Mouse (Mus musculus) heart, embryonic 15.5 days (tissue): ENCODE measurements around the gene Slc22a15. TPM values are rescaled to one million over a fixed set of nuclear protein-coding genes. Genes with fewer than 3 reads are reported as not detected.

Experiments
- ATAC-seq: fragments of 200-750 bp; cut with Nextera tagmentation; replicated peaks from 2 replicates; pipeline ENCODE4 v1.8.0; 2017; ENCODE audit warnings: low read depth, moderate TSS enrichment; ENCODE audit not compliant: insufficient number of reproducible peaks, insufficient read depth, low FRiP score
- H3K27ac ChIP-seq: fragments of 300-500 bp; sonication (generic); 2 replicates; pipeline ENCODE4 v1.5.1; 2015; ENCODE audit warnings: mild to moderate bottlenecking, inconsistent platforms
- H3K27me3 ChIP-seq: fragments of 300-500 bp; sonication (generic); 2 replicates; pipeline ENCODE4 v1.6.1; 2015; ENCODE audit warnings: inconsistent platforms
- H3K36me3 ChIP-seq: fragments of 300-500 bp; sonication (generic); 2 replicates; pipeline ENCODE4 v1.6.1; 2015; ENCODE audit warnings: mild to moderate bottlenecking, inconsistent platforms
- H3K4me1 ChIP-seq: fragments of 300-500 bp; sonication (generic); replicated peaks from 2 replicates; pipeline ENCODE4 v1.6.1; 2015; ENCODE audit warnings: inconsistent platforms
- H3K4me2 ChIP-seq: fragments of 300-500 bp; sonication (generic); 2 replicates; pipeline ENCODE4 v1.6.1; 2015; ENCODE audit warnings: inconsistent platforms, mild to moderate bottlenecking, moderate library complexity
- H3K4me3 ChIP-seq: fragments of 300-500 bp; sonication (generic); 2 replicates; pipeline ENCODE4 v1.5.1; 2015; ENCODE audit warnings: mild to moderate bottlenecking, inconsistent platforms
- H3K9ac ChIP-seq: fragments of 300-500 bp; sonication (generic); 2 replicates; pipeline ENCODE4 v1.6.1; 2015; ENCODE audit warnings: mild to moderate bottlenecking, inconsistent platforms
- H3K9me3 ChIP-seq: fragments of 300-500 bp; sonication (generic); replicated peaks from 2 replicates; pipeline ENCODE4 v1.6.1; 2016; ENCODE audit warnings: inconsistent platforms
- WGBS: fragments of 180-500 bp; shearing (Covaris S2); methylation state at CpG from one replicate; pipeline ENCODE4 v1.1.7; 2015; ENCODE audit warnings: mixed read lengths; 5-methylcytosine and 5-hydroxymethylcytosine counted together
- polyA plus RNA-seq: library from polyadenylated mRNA; unstranded; fragments of >200 nt; fragmentation: Nextera tagmentation; extraction: Ambion mirVana; gene quantifications from 2 replicates; pipeline ENCODE4 v1.2.1, GENCODE M21; 2015

The Slc22a15 gene
- polyA plus RNA-seq, 1 experiment from 2014 or later = 4.1 TPM

DNA sequence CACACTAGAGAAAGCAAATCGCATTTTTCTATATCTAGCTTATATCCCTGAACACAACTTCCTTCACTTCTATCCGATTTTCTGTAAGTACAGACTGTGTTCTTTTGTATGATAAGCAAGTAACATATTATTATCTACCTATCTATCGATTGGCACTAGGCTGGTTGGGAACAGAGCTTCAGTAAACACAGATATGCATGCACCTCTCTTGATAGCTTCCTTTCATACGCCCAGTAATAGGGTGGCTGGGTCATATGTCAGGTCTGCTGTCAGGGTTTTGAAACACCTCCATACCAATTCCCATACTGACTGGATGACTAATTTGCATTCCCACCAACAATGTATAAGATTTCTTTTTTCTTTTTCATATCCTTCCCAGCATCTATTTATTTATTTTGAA, 16.2 kb upstream of the Slc22a15 start:
- Histone ChIP-seq H3K9me3 (no peaks in the 10 kb centered on the region), H3K27ac (no peak overlapping the region), H3K27me3 (no peaks in the 10 kb centered on the region), H3K4me3 (no peak overlapping the region), H3K4me2 (no peak overlapping the region), H3K4me1 (no peaks in the 10 kb centered on the region), H3K9ac (no peak overlapping the region), H3K36me3 (no peaks in the 10 kb centered on the region)
- 66% methylated on average over 4 of the region's 4 CpGs for WGBS
- ATAC-seq = no peak

DNA sequence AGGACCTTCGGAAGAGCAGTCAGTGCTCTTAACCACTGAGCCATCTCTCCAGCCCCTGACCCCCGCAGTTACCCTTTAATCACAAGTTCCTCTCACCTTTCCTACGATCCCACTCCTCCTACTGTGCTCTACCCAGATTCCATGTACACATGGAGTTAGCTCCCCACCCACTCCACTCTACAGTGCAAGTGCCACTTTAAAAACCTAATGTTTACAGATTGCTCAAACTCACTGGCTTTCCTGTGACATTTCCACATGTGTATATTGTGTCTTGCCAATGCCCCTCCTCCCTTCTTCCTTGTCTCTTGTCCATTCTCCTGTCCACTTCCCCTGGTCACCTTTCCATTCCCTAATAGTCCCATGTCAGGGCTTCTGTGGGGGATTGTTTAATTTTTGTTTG, 15.6 kb upstream of the Slc22a15 start:
- H3K27ac ChIP-seq = no peak overlapping the region
- no peaks in the 10 kb centered on the region for H3K9me3 ChIP-seq
- no peaks in the 10 kb centered on the region for H3K4me1 ChIP-seq
- no peak overlapping the region for H3K4me3 ChIP-seq
- ATAC-seq = no peak
- H3K9ac ChIP-seq = no peak overlapping the region
- H3K4me2 ChIP-seq = no peak overlapping the region
- H3K27me3 ChIP-seq = no peaks in the 10 kb centered on the region
- WGBS = 80% methylated on average over 3 of the region's 3 CpGs
- no peaks in the 10 kb centered on the region for H3K36me3 ChIP-seq

DNA sequence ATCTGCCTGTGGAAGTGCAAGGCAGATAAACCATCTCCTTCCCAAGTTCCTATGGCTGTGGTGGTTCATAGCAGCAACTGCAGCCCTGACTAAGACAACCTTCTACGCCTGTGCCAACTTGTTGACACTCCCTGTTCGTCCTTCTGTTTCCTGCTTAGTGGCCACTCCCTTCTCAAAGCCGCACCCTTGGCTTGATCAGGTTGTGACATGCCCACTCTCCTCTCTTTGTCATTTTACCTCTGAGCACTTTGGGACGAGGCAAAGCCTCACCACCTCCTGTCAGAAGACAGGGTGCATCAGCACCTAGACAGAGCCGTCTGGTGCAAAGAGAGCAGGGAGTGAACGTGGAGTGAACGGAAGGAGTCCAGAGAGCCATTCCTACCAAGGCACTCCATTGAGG, 14.9 kb upstream of the Slc22a15 start:
- no peaks in the 10 kb centered on the region for H3K36me3 ChIP-seq
- no peaks in the 10 kb centered on the region for H3K4me1 ChIP-seq
- ATAC-seq = no peak
- no peak overlapping the region for H3K4me3 ChIP-seq
- H3K27ac ChIP-seq = no peak overlapping the region
- H3K9me3 ChIP-seq = no peaks in the 10 kb centered on the region
- 65% methylated on average over 7 of the region's 7 CpGs for WGBS
- H3K4me2 ChIP-seq = no peak overlapping the region
- no peak overlapping the region for H3K9ac ChIP-seq
- H3K27me3 ChIP-seq = no peaks in the 10 kb centered on the region

DNA sequence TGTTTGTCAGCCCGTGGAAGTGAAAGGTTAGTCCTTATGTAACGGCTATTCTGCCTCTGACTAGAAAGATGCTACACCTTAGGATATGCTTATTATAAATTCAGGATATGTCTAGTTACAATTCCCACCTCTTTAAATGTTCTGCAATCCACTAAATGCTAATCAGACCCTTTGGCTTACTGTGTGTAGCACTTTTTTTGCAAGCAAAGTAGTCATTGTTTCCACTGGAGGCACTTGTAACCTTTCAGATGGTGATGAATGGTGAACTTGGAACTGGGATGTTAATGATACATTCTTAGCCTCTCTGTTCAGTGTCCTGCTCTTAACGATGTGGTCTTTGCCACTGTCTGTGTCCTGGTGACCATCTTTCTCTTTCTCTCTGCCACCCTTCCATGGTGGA, 12.1 kb upstream of the Slc22a15 start:
- H3K9ac ChIP-seq = no peak overlapping the region
- H3K4me2 ChIP-seq = no peak overlapping the region
- no peaks in the 10 kb centered on the region for H3K9me3 ChIP-seq
- 67% methylated on average over 3 of the region's 3 CpGs for WGBS
- no peak overlapping the region for H3K4me3 ChIP-seq
- H3K27me3 ChIP-seq = no peaks in the 10 kb centered on the region
- no peak for ATAC-seq
- no peaks in the 10 kb centered on the region for H3K4me1 ChIP-seq
- no peak overlapping the region for H3K27ac ChIP-seq
- no peaks in the 10 kb centered on the region for H3K36me3 ChIP-seq

DNA sequence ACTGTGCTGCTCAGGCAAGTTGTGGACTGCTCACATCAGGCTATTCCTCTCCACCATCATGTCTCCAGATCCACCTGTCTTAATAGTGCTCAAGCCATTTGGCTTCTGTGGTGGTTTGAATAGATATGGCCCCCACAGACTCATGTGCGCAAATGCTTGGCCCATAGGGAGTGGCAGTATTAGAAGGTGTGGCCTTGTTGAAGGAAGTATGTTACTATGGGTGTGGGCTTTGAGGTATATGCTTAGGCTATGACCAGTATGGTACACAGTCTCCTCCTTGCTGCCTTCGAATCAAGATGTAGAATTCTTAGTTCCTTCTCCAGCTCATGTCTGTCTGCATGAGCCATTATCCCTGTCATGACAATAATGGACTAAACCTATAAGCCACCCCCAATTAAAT, 9.6 kb upstream of the Slc22a15 start:
- Histone ChIP-seq H3K4me1 (peaks cover 4% of the 10 kb centered on the region; the same call in 1 of the 2 replicates), H3K4me3 (no peak overlapping the region), H3K4me2 (no peak overlapping the region), H3K36me3 (no peaks in the 10 kb centered on the region), H3K27me3 (no peaks in the 10 kb centered on the region), H3K9me3 (no peaks in the 10 kb centered on the region), H3K9ac (no peak overlapping the region), H3K27ac (no peak overlapping the region)
- ATAC-seq = no peak
- WGBS = 98% methylated on average over 2 of the region's 2 CpGs

DNA sequence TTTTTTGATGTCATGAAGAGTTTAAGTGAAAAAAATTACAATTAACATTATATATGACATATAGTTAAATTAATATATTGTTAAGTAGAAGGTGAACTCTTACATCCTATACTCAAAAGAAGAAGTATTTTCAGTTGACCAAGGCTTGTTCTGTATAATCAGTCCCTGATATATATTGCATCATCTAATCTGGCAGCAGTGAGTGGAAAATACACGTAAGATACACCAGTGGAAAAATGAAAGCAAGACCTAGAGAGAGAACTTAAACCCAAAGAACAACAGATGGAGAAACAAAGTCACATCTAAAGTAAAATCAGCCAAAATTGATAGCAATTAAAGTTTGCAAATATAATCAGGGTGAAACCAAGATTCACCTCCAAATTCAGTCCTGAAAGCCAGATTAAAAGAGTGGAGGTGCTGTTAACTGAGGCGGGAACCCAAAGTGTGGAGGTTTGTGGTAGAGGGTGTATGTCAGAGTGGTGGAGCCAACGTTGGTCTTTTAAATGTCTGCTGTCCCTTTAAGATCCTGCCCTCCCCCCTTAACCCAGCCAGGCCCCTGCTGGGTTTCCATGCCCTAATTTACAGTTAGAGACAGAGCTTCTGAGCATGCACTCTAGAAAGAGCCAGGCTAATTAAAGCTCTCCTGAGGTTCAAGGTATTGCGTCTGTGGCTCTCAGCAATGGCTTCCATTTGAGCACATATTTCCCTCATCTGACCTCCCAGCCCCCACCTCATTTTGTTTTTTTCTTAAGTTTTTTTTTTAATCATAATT, 5.0 kb upstream of the Slc22a15 start:
- H3K4me3 ChIP-seq = no peak overlapping the region
- WGBS = 38% methylated on average over 4 of the region's 4 CpGs
- H3K9me3 ChIP-seq = no peaks in the 10 kb centered on the region
- no peak overlapping the region for H3K4me2 ChIP-seq
- H3K27me3 ChIP-seq = no peaks in the 10 kb centered on the region
- H3K36me3 ChIP-seq = no peaks in the 10 kb centered on the region
- peaks cover 19% of the 10 kb centered on the region for H3K4me1 ChIP-seq
- ATAC-seq = no peak; the same call in 1 of the 2 replicates
- no peak overlapping the region for H3K27ac ChIP-seq
- no peak overlapping the region for H3K9ac ChIP-seq

DNA sequence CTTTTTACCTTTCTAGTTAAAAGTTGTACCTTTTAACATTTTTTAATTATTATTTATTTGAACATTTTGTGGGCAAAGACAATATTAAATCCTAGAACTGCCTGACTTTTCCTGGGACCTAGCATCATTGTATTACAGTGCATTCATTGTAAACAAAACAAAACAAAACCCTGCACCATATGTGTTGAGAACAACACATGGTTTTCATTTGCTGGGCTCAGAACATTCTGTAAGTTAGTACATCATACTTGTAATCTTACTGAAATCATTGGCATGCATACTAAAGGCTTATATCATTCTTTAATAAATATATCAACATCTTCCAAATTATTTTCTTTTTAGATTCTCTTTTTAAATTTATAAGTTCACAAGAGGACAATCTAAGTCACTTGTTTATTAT, 2.4 kb upstream of the Slc22a15 start:
- ATAC-seq = no peak
- H3K4me2 ChIP-seq = no peak overlapping the region
- no peak overlapping the region for H3K9ac ChIP-seq
- H3K27me3 ChIP-seq = no peaks in the 10 kb centered on the region
- H3K27ac ChIP-seq = no peak overlapping the region
- no peaks in the 10 kb centered on the region for H3K9me3 ChIP-seq
- H3K36me3 ChIP-seq = no peaks in the 10 kb centered on the region
- H3K4me3 ChIP-seq = no peak overlapping the region
- H3K4me1 ChIP-seq = peaks cover 28% of the 10 kb centered on the region

DNA sequence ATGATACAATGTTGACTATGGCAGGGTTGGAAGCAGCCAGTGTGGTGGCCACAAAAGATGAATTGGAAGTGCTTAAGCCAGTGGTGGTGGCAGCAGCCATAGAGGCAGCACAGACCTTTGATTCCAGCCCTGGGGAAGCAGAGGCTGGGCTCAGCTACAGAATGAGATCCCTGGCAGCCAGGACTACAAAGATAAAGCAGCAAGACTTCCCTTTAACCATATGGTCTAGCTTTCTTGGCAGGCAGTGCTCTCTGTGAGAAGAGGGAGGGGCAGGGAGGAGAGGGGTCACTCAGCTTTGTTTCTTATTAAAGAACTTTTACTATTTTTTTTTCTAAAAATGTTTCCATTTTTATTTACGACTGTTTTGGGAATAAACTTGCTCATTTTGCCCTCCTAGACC, 1.4 kb upstream of the Slc22a15 start:
- Histone ChIP-seq H3K27me3 (no peaks in the 10 kb centered on the region), H3K27ac (peak overlapping the region; percentile 62), H3K4me1 (peaks cover 28% of the 10 kb centered on the region), H3K4me3 (no peak overlapping the region), H3K9me3 (no peaks in the 10 kb centered on the region), H3K4me2 (no peak overlapping the region), H3K9ac (no peak overlapping the region), H3K36me3 (no peaks in the 10 kb centered on the region)
- 56% methylated on average over 1 of the region's 1 CpGs for WGBS
- peak; percentile 44 for ATAC-seq

DNA sequence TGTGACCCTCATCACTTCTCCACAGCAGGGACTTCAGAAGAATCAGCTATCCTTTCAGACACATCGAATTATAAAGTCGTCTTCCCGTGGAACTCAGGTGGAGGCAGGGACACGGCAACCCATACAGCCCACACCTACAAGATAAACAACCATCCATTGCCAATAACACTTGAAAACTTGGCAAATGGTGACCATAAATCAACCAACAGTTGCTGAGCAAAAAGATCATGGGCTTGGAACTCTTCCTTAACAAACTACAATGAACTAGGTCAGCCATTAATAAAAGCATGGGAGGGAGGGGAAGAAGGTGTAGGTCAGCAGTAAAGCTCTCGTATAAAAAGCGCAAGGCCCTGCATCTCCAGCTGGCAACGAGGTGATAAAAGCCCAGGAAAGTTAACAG, 1.9 kb downstream of the Slc22a15 start:
- H3K4me3 ChIP-seq = no peak overlapping the region
- H3K4me2 ChIP-seq = no peak overlapping the region
- H3K27me3 ChIP-seq = no peaks in the 10 kb centered on the region
- ATAC-seq = no peak
- no peaks in the 10 kb centered on the region for H3K36me3 ChIP-seq
- no peak overlapping the region for H3K9ac ChIP-seq
- H3K27ac ChIP-seq = no peak overlapping the region
- peaks cover 23% of the 10 kb centered on the region for H3K4me1 ChIP-seq
- WGBS = 72% methylated on average over 7 of the region's 7 CpGs
- H3K9me3 ChIP-seq = no peaks in the 10 kb centered on the region

DNA sequence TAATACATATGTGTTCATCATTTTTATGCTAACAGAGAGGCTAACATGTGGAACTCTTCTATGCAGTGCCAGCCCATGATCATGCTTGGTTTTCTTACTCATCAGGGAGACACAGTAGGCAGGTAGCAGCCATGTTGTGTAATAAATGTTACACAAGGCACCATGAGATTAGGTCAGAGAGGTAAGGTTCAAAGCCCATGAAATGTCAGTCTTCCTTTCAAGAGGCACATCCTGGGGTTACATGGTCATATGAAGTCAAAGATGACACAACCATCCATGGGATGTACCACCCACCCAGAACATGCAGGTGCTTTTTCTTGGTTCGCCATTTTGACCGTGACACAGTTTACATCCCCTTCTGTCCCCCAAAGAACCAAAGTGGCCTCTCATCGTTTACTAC, 5.7 kb downstream of the Slc22a15 start:
- no peak overlapping the region for H3K4me2 ChIP-seq
- no peak overlapping the region for H3K27ac ChIP-seq
- H3K9ac ChIP-seq = no peak overlapping the region
- 89% methylated on average over 3 of the region's 3 CpGs for WGBS
- no peak for ATAC-seq
- no peaks in the 10 kb centered on the region for H3K9me3 ChIP-seq
- H3K4me3 ChIP-seq = no peak overlapping the region
- peaks cover 3% of the 10 kb centered on the region; the same call in 1 of the 2 replicates for H3K36me3 ChIP-seq
- peaks cover 8% of the 10 kb centered on the region for H3K4me1 ChIP-seq
- no peaks in the 10 kb centered on the region for H3K27me3 ChIP-seq

DNA sequence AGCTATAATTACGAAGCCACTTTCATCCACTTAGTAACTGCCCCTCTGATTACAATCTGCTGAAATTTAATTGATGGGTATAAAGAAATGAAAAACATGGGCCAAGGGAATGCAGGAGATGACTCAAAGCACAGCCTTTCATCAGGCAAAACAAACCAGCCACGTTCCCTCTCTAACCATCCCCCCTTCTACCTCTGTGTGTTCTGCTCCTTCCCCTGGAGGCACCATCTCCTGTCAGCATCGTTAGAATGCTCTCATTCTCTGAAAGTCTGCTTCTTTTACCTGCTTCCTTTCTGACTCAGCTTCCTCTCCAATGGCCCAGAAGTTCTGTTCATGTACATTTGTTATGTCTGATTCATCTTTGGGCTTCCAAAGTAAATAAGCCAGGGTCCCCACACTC, 6.6 kb downstream of the Slc22a15 start:
- ATAC-seq = no peak
- Histone ChIP-seq H3K9ac (no peak overlapping the region), H3K4me2 (no peak overlapping the region), H3K36me3 (peaks cover 3% of the 10 kb centered on the region; the same call in 1 of the 2 replicates), H3K27me3 (no peaks in the 10 kb centered on the region), H3K4me1 (no peaks in the 10 kb centered on the region), H3K9me3 (no peaks in the 10 kb centered on the region), H3K27ac (no peak overlapping the region), H3K4me3 (no peak overlapping the region)
- WGBS = 26% methylated on average over 3 of the region's 3 CpGs

DNA sequence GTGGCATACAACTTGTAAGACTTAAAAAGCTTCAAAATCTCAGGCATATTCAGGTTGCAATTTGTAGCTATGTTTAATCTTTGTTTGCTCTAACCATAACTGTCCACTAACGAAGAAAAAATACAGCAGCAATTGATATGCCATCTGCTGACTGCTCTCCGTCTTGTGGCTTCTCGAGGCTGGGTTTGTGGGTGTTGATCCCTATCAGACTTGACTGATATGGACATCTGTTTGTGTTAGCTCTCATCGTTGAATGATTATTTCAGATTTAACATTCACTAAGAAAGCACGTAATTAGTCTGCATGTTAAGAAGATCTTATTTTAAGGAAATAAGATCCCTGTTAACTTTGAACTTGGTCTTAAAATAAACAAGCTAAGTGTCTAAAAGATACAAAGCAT, 7.7 kb downstream of the Slc22a15 start:
- H3K27me3 ChIP-seq = no peaks in the 10 kb centered on the region

More for the DNA sequence above, 7.7 kb downstream of the Slc22a15 start:
- no peak overlapping the region for H3K9ac ChIP-seq
- no peak overlapping the region for H3K4me2 ChIP-seq
- H3K4me3 ChIP-seq = no peak overlapping the region
- no peak for ATAC-seq
- WGBS = 73% methylated on average over 5 of the region's 5 CpGs
- no peaks in the 10 kb centered on the region for H3K4me1 ChIP-seq
- peaks cover 3% of the 10 kb centered on the region; the same call in 1 of the 2 replicates for H3K36me3 ChIP-seq
- no peak overlapping the region for H3K27ac ChIP-seq
- H3K9me3 ChIP-seq = no peaks in the 10 kb centered on the region
